Comparison of ENCODE assay signal across 10 mouse cellular contexts in the genomic region with DNA sequence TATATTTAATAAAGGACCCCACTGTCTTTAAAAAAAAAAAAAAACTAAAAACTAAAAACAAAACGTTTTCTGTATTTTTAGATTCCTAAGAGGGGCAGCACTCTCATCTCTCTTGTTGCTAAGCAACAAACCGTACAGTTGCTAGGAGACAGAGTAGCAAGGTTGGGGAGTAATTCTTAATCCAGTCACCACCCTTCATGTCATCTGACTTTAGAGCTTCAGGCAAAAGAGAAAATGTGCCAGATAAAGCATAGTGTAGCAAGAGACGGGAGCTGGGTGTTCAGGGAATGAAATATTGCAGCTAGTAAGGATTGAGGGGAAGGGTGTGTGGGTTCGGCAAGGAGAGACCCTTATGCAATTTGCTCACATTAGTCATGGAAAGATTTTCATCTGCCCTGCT. TPM values are rescaled to one million over a fixed set of nuclear protein-coding genes. Genes with fewer than 3 reads are reported as not detected.
DNase-seq lines count a peak whose midpoint lies in the region; ATAC-seq lines count a peak whose summit lies in the region.
"Had no signal": no experiment of that assay in that cellular context is flagged by ENCODE, and none has a peak within 500 bp of the region (broad histone marks: within the 10 kb centered on the region; RNA-seq: fewer than 3 reads in every experiment).

No protein-coding gene starts in this region.

- H3K36me3 ChIP-seq in forebrain, embryonic 10.5 days (replicated peaks), result no peaks in the 10 kb centered on the region; the same call in 1 of the 2 replicates

- peaks cover 55% of the 10 kb centered on the region for H3K4me1 ChIP-seq in forebrain, embryonic 10.5 days

- peak overlapping the region; percentile 98 for H3K27ac ChIP-seq in forebrain, embryonic 10.5 days

- no peak for ATAC-seq in inflammation-experienced regulatory T-cells, adult 6 months

- H3K9me3 ChIP-seq in forebrain, embryonic 10.5 days, result no peaks in the 10 kb centered on the region

- peak overlapping the region; percentile 19; the same call in 1 of the 2 replicates for H3K4me3 ChIP-seq in forebrain, embryonic 10.5 days
- H3K4me3 ChIP-seq: myocyte had no signal

- intact Hi-C loops in left cerebral cortex, postnatal 25 days (cut with DNase I), result loop anchor here (2.0 kb wide), 1 partner anchor 18 kb away; a partner anchor contains a TSS

- WGBS in forebrain, embryonic 10.5 days, result 41% methylated on average over 4 of the region's 4 CpGs

- no peaks in the 10 kb centered on the region for H3K27me3 ChIP-seq in forebrain, embryonic 10.5 days (ENCODE audit: poor library complexity, severe bottlenecking)

- DNase-seq in cerebellum, postnatal 10 days, result peak; percentile 56 to 60
- DNase-seq in cerebellum, adult 9-10 months, result no peak
- peak; percentile 43 for DNase-seq in 3T3-L1 (ENCODE audit: low read depth, low spot score)
- DNase-seq in forebrain, embryonic 10.5 days (ENCODE audit: extremely low spot score, low spot score), result no peak
- peak; percentile 69 to 92 for DNase-seq in left cerebral cortex, postnatal 25 days (ENCODE audit: low spot score in 2 of 2)
- DNase-seq in lung, adult 18-20 months, result no peak
- no peak for DNase-seq in heart, adult 9 months (ENCODE audit: low spot score in 2 of 2)

RNA-seq across cellular contexts. Expression of a gene that starts 17.6 kb away (rescaled TPM):
- polyA plus RNA-seq in forebrain, embryonic 10.5 days (2016; fragmentation: Nextera tagmentation; extraction: Ambion mirVana), result 2,769 and 3,107 TPM in 2 replicates
- total RNA-seq in left cerebral cortex, postnatal 25 days (2021), result 1,000 to 10,000 TPM; 1,095 to 1,137 TPM
- polyA plus RNA-seq in inflammation-experienced regulatory T-cells, adult 6 months (2017; shearing (Covaris generic)), result 100 to 1,000 TPM; 206 to 351 (median 217) TPM

RNA-seq across cellular contexts. Expression of a gene that starts 17.8 kb away (rescaled TPM):
- polyA plus RNA-seq in forebrain, embryonic 10.5 days (2016; fragmentation: Nextera tagmentation; extraction: Ambion mirVana), result not detected in 2 replicates
- not detected for total RNA-seq in left cerebral cortex, postnatal 25 days (2021)
- polyA plus RNA-seq in inflammation-experienced regulatory T-cells, adult 6 months (2017; shearing (Covaris generic)), result not detected
- total RNA-seq: liver, adult 2 months had no signal

RNA-seq across cellular contexts. Expression of a gene that starts 36.7 kb away (rescaled TPM):
- polyA plus RNA-seq in forebrain, embryonic 10.5 days (2016; fragmentation: Nextera tagmentation; extraction: Ambion mirVana), result 2,760 and 2,766 TPM in 2 replicates
- 100 to 1,000 TPM; 541 to 580 TPM for total RNA-seq in left cerebral cortex, postnatal 25 days (2021)
- polyA plus RNA-seq in inflammation-experienced regulatory T-cells, adult 6 months (2017; shearing (Covaris generic)), result 100 to 1,000 TPM; 459 to 882 (median 544) TPM

RNA-seq across cellular contexts. Expression of a gene that starts 53.1 kb away (rescaled TPM):
- polyA plus RNA-seq in forebrain, embryonic 10.5 days (2016; fragmentation: Nextera tagmentation; extraction: Ambion mirVana), result 23.9 and 25.3 TPM in 2 replicates
- total RNA-seq in left cerebral cortex, postnatal 25 days (2021), result 10 to 100 TPM; 13.8 to 18.4 TPM
- 10 to 100 TPM; 17.3 to 46.9 (median 39.3) TPM for polyA plus RNA-seq in inflammation-experienced regulatory T-cells, adult 6 months (2017; shearing (Covaris generic))

RNA-seq across cellular contexts. Expression of a gene that starts 58.6 kb away (rescaled TPM):
- 160 and 171 TPM in 2 replicates for polyA plus RNA-seq in forebrain, embryonic 10.5 days (2016; fragmentation: Nextera tagmentation; extraction: Ambion mirVana)
- 10 to 100 TPM; 71.0 to 80.5 TPM for total RNA-seq in left cerebral cortex, postnatal 25 days (2021)
- polyA plus RNA-seq in inflammation-experienced regulatory T-cells, adult 6 months (2017; shearing (Covaris generic)), result 100 to 1,000 TPM in 1 of 3 experiments, 10 to 100 TPM in 2; 70.4 to 203 (median 83.7) TPM

Comparison
In these comparisons a context has a peak if more than half of its experiments do, and no peak if none do; other contexts are left out.
1. DNase-seq: peak in cerebellum, postnatal 10 days (2 of 2), 3T3-L1 (single experiment) and left cerebral cortex, postnatal 25 days (2 of 2); none in cerebellum, adult 9-10 months (single experiment), forebrain, embryonic 10.5 days (single experiment), lung, adult 18-20 months (0 of 2) and heart, adult 9 months (0 of 2).